Mouse (Mus musculus) layer of hippocampus, postnatal 14 days (tissue): ENCODE measurements around the gene Aipl1. TPM values are rescaled to one million over a fixed set of nuclear protein-coding genes. Genes with fewer than 3 reads are reported as not detected.
"Not testable (repeated sequence)": the region's sequence is repeated elsewhere in the genome, so short reads cannot be mapped to it uniquely, and the experiment has no call there.

Source experiments
- DNase-seq, 2 experiments: peaks; one replicate each; pipeline ENCODE4 v3.0.0; 2021 to 2022; ENCODE audit warnings: low spot score in 2 of 2, mixed read lengths in 1 of 2
- total RNA-seq, 2 experiments: library from RNA; stranded (reverse); gene quantifications; 2 replicates each; pipeline ENCODE4 v1.2.3; 2021

Gene Aipl1
- total RNA-seq, 2 experiments from 2014 or later: 0.14 TPM; not detected in 1

DNA sequence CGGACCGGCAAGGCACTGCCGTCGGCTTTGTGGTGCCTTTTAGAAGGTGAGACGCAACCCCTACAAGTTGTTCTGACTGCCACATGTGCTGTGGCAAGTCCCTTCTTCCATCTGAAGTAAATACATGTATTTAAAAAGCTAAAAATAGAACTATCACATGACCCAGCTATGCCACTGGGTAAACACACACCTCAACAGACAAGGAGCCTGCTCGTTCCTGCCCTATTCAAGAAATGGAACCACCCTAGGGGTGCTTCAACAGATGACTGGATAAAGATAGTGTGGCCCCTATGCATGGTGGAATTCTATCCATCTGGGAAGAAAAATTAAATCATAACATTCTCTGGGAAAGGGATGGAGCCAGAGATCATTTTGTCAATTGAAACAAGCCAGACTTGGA is 14.5 kb downstream of the Aipl1 start:
- no peak for DNase-seq

DNA sequence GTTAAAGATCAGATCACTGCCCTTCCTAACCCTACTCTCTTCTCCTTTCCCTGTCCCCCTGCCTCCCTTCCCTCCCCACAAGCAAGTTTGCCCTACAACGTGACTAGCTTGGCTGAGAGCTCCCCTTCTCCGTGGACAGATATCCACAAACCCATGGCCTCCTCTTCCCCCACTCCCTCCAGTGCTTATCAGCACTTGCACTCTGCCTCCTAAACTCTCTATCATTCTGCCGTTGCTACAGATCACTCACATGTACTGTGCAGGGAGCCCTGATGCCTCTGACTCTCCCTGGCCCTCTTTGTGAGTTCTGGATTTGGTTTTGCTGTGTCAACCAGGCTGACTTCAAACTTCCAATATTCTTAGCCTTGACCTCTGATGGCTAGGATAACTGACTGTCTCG is 16.3 kb downstream of the Aipl1 start:
- DNase-seq: no peak

DNA sequence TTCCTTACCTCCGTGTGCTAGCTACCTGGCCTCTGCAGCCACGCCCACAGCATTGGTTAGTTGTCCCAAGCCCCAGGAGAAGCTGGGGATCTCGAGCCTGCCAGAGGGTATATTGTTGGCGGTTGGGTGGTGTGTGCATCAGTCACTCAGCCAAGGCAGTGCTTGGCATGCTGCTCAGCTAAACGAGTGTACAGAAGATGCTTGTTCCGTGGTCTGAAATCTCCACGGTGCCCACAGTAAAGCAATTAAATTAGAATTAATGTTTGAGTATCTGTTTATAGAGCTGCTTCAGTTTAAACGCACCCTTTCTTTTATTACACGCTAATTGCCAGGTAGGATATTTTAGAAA is 20.1 kb downstream of the Aipl1 start:
- no peak for DNase-seq

DNA sequence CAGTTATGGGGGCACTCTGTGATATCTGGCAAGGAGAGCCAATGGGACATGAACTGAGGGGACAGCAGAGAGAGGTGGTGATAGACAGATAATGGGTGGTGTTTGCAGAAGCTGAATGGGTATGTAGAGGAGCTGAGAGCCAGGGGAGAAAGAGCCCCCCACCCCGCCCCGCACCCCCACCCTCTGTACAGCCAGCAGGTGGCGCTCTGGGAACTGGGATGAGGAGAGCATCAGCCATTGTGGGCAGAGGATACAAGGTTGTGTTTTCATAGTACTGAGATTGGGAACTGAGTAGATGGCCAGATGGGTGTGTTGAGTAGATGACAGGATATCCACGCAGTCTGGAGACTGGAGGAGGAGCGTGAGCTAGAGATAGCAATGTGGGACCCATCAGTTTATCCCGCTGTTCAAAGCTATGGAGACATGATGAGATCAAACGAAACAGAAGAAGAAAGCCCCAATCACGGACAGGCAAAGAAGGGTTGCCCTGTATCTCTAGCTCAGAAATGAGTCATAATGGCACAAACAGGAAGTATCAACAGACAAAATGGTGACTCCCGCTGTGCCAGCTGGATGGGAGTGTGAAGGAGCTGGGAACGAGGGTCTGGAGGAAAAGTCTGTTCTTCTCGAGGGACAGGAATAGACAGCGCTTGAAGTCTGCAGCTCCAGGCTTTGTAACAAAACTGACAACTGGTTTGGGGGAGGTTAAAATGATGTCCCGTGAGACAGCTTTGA is 20.6 kb downstream of the Aipl1 start:
- DNase-seq: peak in 1 of 2 experiments; percentile 44

DNA sequence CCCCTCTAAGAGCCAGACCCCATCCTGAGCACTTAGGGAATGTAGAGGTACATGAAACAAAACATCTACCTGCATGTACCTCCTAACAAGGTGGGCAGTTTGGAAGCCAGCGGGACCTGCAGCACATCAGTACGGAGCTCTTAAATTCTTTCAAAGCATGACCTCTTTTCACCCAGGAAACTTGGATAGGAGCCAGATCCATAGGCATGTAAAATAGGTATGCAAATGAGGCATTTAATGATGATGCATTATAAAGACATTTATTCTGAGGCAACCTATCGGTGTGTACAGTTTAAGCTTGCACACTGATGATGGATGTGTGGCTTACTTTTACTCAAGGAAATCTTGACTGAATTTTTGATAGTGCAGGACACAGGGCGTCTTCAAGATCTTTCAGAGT is 22.6 kb downstream of the Aipl1 start:
- no peak for DNase-seq

DNA sequence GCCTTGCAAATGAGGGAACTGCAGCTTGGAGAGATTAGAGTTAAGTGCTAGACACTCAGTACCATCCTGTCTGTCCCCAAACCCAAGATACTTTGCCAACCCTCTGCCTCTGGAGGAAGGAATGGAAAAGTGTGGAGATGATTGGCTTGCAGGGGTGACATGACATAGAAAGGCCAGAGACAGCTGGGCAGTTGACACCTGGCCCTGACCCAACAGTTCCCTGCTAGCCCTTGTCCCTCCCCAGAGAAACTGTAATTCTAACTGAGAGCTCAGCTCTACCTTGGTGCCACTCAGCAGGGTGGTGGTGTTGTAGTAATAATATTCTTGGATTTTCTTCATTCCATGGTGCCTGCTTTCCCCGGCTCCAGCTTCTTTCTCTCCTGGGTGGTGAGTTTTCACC is 25.4 kb downstream of the Aipl1 start:
- no peak for DNase-seq

DNA sequence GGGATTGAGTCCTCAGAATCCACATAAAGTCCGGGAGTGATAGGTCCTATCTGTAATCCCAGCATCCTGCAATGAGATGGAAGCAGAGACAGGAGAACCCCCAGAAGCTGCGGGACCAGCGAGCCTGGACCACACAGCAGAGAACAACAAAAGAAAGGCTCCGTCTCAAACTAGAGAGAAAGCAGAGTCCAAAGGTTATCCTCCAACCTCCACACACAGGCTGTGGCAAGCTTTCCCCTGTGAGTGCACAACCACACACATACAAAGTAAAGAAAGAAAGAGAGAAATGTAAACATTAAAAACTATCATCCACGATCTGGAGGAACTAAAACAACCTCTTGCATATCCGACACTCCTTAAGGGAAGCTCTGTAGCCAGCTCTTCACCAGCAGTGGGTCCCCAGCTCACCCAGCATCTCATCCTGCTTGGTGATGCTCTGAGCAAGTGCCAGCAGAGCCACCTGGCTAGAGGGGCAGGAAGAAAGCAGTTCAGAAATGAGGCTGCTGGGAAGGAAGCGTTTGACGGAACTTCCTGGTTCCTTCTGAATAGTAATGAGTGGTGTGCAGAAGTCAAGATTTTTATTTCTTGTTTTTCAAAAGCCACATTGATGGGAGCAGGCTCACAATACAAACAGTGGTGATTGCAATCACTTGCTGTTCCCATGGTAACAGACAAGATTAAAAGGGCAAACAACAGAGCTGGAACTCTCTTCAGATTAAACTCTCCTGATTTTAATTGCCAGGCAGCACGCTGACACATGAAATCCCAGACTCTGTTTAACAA is 26.2 kb downstream of the Aipl1 start:
- DNase-seq: no peak

DNA sequence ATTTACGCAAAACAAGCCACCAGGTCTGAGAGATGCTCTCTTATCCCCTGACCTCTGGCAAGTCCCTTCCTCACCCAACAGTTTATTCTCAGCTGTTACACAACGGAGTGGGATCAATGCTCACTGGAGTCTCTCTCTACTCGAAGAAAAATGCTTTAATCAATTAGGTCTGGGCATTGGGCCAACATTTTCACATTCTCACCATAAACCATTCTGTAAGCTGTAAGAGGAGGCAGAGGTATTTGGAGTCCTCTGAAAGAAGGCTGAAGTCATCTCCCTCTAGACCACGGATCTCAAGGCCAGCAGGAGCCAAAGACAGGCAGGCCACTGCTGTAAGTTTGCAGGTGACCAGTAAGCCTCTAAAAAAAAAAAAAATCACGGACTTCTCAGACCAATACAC is 26.9 kb downstream of the Aipl1 start:
- DNase-seq: no peak

DNA sequence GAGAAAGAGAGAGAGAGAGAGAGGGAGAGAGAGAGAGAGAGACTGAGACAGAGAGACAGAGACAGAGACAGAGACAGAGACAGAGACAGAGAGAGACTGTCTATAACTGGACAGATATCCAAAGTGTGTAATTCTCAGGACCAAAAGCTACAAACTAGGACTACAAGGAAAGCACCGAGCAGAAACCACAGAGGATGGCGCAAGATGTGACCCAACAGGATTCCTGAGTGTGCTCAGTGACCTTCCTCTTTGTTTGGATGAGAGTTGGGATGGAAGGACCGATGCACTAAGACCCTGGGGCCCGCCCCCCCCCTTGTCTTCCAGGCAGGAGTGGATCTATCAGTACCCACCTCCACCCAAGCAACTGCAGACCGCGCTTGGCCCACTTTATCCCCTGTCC is 31.8 kb downstream of the Aipl1 start:
- DNase-seq: no peak

DNA sequence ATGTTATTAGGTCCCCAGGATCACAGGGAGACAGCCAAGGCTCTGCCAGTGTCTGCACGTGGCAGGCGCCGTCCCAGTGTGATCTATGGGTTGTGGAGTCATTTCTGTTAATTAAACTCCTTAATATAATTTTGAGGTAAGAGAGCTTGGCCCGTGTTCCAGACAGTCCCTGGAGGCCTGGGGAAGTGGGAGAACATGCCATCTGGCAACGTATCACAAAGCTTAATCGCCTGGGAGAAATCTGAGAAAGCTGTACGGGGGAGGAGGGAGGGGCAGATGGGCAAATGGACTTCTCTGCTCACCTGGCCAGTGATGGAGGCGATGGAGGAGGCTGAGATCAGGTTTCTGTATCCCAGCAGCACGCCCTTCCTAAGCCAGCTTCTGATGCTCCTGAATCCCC is 34.1 kb downstream of the Aipl1 start:
- no peak for DNase-seq

DNA sequence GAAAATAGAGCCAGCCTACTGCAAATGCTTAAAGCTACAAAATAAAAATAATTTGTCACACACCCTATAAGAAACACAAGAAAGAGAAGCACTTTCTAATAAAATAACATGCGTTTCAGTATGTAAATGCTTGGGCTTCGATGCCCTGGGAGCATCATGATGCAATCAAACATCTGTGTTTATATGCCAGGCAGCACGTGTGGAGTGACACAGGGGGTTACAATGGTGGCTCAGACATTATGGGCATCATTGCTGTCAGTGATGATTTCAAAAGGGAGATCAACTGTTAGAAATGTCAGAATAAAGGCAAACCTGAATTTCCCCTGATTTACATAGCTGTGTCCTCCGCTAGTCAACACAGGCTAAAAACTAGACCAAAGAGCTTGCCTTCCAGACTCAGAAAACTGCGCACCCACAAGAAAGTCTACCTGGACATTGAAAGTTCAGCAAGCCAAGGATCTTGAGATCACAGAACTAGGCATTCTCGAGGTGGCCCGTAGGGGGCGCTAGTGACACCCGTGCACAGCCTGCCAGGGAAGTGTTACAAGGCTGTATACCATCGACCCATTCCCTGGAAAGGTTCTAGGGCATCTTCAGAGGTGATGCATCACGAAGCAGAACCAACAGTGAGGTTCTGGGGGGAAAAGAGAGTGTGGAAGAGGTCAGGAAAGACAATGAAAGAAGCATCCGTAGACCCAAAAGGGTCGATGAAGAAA is 35.0 kb downstream of the Aipl1 start:
- no peak for DNase-seq

DNA sequence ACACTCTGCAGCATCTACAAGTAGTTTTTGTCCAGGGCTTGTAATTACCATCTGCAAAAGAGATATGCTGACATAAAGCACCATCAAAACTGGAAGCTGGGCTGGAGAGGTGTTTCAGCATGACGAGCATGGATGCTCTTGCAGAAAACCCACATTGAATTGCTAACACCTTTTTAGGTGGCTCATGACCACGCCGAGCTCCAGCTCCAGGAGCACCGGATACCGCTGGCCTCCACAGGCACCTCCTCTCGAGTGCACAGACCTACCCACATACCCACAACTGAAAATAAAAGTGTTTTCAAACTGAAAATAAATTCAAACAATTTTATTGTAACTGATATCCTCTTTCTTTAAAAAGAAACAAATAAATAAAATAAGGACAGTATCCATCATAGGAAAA is 37.1 kb downstream of the Aipl1 start:
- no peak for DNase-seq

DNA sequence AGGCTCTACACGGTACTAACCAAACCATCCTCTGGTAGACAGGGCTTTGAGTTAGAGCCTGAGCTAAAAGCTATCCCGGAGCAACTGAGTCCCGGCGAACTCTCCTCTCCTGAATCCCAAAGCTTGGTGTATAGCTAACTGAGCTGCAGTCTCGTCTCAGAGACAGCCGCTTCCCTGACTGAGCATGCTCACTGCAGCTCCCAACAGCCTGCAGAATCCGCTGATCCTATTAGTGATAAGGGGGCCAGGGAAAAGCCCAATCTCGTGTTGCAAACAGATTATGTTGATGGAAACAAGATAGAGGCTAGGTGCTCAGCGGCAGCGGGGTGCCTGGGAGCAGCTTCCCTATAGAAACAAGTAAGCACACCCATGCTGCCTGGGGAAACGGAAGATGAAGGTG is 40.5 kb downstream of the Aipl1 start:
- DNase-seq: no peak

DNA sequence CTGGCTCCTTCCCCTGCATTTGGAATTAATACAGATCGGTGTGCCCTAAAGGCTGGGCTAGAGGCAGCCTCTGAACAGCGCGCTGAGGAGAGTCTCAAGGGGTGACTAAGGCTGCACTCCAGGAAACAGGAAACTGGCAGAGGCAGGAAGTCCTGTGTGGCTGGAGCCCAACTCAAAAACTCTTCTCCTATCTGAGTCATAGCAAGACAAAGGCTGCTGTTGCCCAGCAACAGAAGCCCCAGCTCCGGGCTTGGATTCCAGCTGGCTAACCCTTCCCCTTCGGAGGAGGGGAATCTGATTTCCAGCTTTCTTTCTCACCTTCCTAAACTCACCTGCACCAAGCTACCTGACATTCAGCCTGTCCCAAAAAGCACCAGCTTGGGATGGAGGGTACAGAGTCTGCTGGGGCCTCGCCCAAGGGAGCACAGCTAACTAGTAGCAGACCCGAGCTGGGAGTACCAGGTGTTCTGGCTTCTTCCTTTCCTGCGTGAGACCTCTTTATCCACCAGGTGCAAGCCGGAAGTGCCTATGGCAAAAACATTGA is 41.3 kb downstream of the Aipl1 start:
- DNase-seq: peak in 1 of 2 experiments; percentile 44

DNA sequence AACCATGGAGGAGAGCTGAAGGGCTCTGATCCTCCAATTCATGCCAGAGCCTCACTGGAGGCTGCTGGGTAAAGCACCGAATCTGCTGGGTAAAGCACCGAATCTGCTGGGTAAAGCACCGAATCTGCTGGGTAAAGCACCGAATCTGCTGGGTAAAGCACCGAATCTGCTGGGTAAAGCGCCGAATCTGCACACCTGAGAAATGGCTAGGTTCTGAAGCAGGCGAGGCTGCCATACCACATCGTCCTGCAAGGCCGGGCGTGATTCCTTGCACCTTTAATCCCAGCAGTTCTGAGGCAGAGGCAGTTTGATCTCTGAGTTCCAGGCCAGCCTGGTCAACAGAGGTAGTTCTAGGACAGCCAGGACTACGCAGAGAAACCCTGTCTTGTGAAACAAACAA is 44.9 kb downstream of the Aipl1 start:
- no peak for DNase-seq

DNA sequence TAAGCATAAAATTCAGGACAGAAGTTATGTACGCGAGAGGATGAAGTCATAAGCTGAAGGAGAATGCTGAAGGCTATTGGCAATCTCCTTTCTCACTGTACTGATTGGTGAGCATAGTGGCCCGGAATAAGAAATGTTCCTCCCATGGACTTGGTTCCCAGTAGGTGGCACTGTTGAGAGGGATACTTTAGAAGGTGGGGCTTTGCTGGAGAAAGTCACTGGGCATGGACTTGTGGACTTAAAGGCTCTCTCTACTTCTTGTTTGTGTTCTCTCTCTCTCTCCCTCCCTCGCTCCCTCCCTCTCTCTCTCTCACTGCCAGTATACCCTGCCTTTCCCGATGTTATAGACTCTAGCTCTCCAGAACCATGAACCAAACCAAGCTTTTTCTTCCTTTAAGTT is 45.8 kb downstream of the Aipl1 start:
- DNase-seq: peak in 1 of 2 experiments; percentile 45

DNA sequence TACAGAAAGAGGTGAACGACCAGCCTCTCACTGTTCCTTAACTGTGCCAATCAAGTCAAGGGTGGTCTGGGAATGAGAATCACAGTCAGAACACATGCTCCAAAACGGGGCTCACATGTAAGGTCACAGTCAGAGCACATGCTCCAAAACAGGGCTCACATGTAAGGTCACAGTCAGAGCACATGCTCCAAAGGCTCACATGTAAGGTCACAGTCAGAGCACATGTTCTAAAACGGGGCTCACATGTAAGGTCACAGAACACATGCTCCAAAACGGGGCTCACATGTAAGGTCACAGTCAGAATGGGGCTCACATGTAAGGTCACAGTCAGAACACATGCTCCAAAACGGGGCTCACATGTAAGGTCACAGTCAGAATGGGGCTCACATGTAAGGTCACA is 47.9 kb downstream of the Aipl1 start:
- DNase-seq: not testable (repeated sequence)

DNA sequence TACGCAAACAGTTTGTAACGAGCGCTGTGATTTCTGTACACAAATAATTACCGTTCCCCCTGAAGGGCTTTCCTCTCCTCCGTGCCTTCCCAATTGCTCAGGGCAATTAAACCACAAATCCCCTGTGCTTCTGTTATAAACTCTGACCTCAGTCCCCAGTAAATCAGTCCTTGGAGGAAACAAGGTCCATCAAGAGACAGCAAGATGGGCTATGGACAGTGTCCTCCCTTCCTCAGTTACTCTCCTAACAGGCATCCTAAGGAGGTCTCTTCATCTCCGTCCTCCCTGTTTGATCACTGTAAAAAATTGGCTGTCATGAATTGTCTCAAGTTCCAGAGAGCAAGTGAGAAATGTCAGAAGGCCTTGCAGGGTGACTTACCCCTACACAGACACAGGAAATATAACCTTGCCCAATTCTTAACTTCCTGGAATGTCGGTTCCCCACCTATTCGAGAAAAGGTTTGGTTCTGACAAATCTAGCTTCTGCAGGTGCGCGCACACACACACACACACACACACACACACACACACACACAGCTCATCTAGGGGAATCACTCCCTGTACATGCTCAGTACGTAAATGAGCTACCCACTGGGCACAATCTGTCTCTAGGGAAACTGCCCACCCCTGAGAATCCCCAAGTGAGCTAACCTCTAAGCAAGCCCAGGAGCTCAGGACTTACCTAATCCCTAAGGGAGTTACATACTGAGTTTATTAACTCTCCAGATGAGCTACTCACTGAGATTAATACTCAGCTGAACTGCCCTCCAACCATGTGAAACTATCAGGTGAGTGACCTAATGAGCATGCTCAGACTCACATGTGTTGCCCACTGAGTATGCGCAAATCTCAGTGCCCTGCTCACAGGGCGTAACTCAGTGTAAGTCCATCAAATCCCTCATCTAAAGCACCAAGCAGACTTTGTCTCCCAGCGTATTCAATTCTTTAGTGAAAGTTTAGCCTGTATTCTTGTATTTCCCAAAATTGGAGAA is 49.9 kb downstream of the Aipl1 start:
- no peak for DNase-seq

DNA sequence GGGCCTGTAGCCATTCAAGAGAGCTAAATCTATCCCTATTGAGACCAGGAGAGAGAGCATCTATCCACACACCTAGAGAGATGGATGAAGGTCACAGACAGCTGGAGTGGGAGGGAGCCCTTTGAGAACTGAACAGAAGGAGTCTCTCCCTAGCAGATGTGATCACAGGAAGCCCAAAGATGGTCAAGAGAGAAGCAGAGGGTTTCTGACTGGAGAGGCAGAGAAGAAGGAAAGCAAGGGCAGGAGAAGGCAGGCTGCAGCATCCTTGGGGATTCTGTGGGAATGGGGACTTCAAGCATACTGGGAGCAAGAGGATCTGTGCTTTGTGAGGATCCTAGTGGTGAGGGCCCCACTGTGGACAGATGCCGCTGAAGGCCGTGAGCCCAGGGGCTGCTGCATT is 51.5 kb downstream of the Aipl1 start:
- DNase-seq: no peak

DNA sequence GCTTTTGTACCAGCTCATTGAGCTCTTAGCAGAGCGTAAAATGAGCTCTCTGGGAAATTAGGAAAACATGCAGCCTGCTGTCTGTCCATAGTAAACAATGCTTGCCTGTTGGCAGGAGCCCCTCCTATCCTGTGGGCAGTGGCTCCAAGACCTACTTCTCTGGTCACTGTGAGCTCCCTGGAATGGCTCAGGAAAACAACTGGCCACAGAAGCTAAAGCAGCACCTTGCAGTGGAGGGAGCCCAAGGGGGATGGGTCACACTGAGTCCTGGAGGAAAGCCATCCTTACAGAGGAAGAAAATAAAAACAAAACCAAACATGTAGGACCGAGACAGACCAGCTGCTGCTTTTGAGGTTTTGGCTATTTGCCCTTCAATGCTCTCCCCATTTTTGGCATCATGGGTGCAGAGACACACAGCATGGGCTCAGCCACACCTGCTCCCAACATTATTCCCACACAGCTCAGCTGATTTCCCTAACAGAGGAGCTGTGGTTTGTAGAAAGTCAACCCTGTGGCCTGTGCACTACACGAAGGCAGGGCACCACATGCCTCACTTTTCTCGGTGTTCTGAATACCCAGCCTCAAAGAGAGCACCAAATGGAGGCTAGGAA is 52.1 kb downstream of the Aipl1 start:
- peak in 1 of 2 experiments; percentile 64 for DNase-seq
